Mouse (Mus musculus) left cerebral cortex, postnatal 25 days (tissue): ENCODE data around the gene Akap14. TPM values are rescaled to one million over a fixed set of nuclear protein-coding genes. Genes with fewer than 3 reads are reported as not detected.
"Not testable (repeated sequence)": the region's sequence is repeated elsewhere in the genome, so short reads cannot be mapped to it uniquely, and the experiment has no call there.

Experiments
- DNase-seq, 2 experiments: peaks; one replicate each; pipeline ENCODE4 v3.0.0; 2022; ENCODE audit warnings: low spot score in 2 of 2, mixed read lengths in 1 of 2
- intact Hi-C: fragments of 180-260 bp; cut with DNase I; formaldehyde crosslinking; loops from one replicate; pipeline ENCODE4 v1.15.1; 2025
- total RNA-seq, 2 experiments: library from RNA; stranded (reverse); gene quantifications; 2 replicates each; pipeline ENCODE4 v1.2.3; 2021

Akap14 gene
- total RNA-seq, result not detected

DNA sequence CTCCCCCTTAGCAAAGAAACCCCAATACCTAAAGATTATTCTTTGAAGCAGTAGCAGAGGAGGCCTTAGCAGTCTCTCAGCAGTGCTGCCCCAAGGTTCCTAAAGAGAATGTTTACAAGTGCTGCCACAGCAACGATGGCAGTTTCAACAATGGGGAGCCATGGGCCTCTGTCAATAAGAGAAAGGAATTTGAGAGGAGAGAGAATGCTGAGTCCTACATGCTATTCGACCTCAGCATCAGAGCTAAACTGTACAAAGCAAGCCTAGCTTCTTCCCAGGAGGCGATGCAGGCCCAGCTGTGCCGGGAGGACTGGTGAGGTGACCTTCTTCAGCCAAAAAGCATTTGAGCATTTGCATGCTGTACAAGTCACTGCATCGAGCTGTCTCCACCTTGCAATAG, at the start of gene Akap14:
Gene Akap14 (minus strand): TSS at position 101 of the 400 bp plus-strand sequence.
- intact Hi-C loops, result no loop called here
- no peak for DNase-seq

DNA sequence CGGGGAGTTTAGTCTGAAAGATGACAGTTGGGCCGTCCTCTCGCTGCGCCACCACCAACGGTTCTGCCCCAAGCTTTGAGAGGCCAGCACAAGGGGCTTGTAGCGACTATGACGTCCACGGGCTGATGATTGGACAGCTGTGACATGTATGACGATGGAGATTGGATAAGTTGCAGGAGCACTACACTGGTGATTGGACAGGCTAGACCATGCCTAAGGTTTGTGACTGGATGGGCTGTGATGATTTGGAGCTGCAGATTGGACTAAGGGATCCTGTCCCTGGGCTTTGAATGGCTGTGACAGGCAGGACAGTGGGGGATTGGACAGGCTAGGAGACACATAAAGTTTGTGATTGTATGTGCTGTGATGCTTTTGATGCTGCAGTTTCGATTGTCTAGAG, 42.3 kb upstream of the Akap14 start, which contains the start of gene Gm9:
Gene Gm9 (minus strand): TSS at position 101 of the 400 bp plus-strand sequence.
- no peak for DNase-seq
- intact Hi-C loops, result no loop called here

GRCm38 (mm10) chrX:37198676-37199075, 30.0 kb upstream of the Akap14 start:
- intact Hi-C loops, result no loop called here
- DNase-seq, result no peak

DNA sequence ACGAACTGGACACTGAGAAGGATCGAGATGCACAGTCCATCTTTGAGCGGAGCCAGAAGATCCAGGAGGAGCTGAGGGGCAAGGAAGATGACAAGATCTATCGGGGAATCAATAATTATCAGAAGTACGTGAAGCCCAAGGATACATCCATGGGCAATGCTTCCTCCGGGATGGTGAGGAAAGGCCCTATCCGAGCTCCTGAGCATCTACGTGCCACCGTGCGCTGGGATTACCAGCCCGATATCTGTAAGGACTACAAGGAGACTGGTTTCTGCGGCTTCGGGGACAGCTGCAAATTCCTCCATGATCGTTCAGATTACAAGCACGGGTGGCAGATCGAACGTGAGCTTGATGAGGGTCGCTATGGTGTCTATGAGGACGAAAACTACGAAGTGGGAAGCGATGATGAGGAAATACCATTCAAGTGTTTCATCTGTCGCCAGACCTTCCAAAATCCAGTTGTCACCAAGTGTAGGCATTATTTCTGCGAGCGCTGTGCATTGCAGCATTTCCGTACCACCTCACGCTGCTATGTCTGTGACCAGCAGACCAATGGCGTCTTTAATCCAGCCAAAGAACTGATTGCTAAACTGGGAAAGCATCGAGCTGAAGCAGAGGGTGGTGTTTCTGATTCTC, 23.2 kb upstream of the Akap14 start:
- peak; percentile 23 to 35 for DNase-seq
- intact Hi-C loops, result no loop called here

- DNase-seq, result peak; percentile 78 to 83
- intact Hi-C loops, result no loop called here
Measured at GRCm38 (mm10) chrX:37191105-37191743, 22.6 kb upstream of the Akap14 start, which contains the start of the genes Ndufa1 and Rnf113a1. Gene Ndufa1, minus strand, starts transcription at chrX:37191163. Gene Rnf113a1, plus strand, starts transcription at chrX:37191245.

DNA sequence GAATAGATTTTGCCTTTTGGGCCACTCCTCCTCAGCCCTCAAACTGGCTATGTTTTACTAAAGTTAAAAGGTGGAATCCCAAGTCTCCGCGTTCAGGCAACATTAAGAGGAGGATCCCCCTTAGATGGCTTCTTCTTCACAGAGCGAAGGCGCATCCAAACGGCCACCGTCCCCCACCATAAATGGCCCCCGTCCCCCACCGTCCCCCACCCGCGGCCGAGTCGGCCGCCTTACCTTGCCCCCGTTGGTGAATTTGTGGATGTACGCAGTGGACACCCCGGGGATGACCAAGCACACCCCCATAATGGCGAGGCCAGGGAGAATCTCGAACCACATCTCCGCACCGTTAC, 22.1 kb upstream of the Akap14 start:
- intact Hi-C loops, result no loop called here
- DNase-seq, result no peak

GRCm38 (mm10) chrX:37184401-37184800, 15.8 kb upstream of the Akap14 start:
- peak in 1 of 2 experiments; percentile 1 for DNase-seq

GRCm38 (mm10) chrX:37167085-37167484, 1.6 kb downstream of the Akap14 start:
- intact Hi-C loops, result no loop called here
- peak in 1 of 2 experiments; percentile 28 for DNase-seq

More at GRCm38 (mm10) chrX:37184401-37184800, 15.8 kb upstream of the Akap14 start:
- intact Hi-C loops, result not testable (repeated sequence)

- intact Hi-C loops, result no loop called here
- no peak for DNase-seq
Measured at GRCm38 (mm10) chrX:37163115-37163514, 5.5 kb downstream of the Akap14 start.

- no peak for DNase-seq
- intact Hi-C loops, result no loop called here
Measured at GRCm38 (mm10) chrX:37161169-37161568, 7.5 kb downstream of the Akap14 start.

GRCm38 (mm10) chrX:37157839-37158238, 10.8 kb downstream of the Akap14 start:
- intact Hi-C loops, result no loop called here
- no peak for DNase-seq

- intact Hi-C loops, result no loop called here
- no peak for DNase-seq
Measured at GRCm38 (mm10) chrX:37144954-37145353, 23.7 kb downstream of the Akap14 start.

GRCm38 (mm10) chrX:37144498-37144897, 24.1 kb downstream of the Akap14 start:
- DNase-seq, intact Hi-C loops: not testable (repeated sequence)

- intact Hi-C loops, result no loop called here
- DNase-seq, result no peak
Measured at GRCm38 (mm10) chrX:37141732-37142131, 26.9 kb downstream of the Akap14 start.

DNA sequence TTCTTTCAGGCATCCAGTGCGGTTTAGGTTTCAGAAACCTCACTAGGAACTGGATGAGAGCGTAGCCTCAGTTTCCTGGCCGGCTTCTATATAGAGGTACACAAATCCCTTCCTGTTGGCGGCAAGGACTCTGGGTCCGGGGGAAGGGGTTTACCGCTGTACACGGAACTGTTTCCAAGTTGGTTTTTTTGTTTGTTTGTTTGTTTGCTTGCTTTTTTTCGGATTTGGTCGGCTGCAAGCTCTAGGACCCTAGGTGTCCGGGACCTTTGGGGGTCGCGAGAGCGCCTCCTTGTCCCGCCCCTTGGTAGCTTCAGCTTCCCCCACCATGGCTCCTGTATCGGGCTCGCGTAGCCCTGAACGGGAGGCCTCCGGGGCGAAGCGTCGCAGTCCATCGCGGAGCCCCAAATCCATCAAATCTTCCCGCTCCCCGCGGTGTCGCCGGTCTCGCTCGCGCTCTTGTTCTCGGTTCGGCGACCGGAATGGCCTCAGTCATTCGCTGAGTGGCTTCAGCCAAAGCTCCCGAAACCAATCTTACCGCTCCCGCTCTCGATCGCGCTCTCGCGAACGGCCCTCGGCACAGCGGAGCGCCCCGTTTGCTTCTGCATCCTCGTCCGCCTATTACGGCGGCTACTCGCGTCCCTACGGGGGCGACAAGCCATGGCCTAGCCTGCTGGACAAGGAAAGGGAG, 41.8 kb downstream of the Akap14 start, which contains the start of gene Nkap:
Gene Nkap (plus strand): TSS at position 125 of the 688 bp plus-strand sequence.
- peak; percentile 71 to 78 for DNase-seq
- intact Hi-C loops, result no loop called here

DNA sequence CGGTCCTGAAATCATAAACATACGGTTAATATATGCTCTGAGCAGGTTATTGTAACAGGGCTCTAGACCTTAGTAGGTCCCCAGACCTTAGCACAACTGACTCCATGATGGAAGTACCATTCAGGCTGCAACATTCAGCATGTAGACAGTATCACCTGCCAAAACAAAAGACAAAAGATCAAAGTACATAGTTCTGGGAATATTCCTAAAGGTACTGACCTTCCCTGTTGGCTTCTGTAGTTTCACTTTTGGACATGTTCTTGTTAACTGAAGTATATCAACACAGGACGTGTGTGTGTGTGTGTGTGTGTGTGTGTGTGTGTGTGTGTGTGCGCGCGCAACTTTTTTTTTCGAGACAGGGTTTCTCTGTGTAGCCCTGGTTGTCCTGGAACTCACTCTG, 43.1 kb downstream of the Akap14 start:
- no peak for DNase-seq
- intact Hi-C loops, result no loop called here

- no peak for DNase-seq
- intact Hi-C loops, result no loop called here
Measured at GRCm38 (mm10) chrX:37120212-37120611, 48.4 kb downstream of the Akap14 start.

DNA sequence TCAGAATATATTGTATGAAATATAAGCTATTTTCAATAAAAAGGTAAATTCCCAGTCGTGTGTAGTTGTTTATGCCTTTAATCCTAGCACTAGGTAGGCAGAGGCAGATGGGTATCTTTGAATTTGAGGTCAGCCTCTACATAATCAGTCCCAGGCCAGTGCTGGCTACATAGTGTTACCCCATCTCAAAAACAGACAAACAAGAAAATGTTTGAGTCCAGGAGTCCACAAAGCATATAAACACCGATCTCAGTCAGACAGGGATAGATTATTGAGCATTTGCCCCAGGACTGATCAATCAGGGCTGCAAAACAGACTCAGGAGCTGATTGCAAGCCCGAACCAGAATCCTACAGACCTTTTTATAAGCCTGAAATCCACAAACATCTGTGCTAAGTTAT, 49.1 kb downstream of the Akap14 start:
- no peak for DNase-seq
- intact Hi-C loops, result no loop called here

GRCm38 (mm10) chrX:37117085-37117484, 51.6 kb downstream of the Akap14 start:
- intact Hi-C loops, result no loop called here
- DNase-seq, result no peak

DNA sequence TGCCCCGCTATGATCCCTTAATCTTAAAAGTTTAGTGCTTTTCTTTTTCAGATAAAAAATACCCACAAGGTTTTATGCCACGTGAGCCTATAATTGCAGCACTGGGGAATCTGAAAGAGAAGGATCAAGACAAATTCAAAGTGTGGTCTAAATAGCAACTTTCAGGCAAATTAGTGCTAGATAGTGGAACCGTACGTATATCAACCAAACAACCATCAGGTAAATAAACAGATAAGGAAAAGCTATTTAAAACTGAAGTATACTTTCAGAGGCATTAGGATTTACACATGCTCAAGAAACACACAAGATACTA, 57.8 kb downstream of the Akap14 start:
- intact Hi-C loops, result no loop called here
- DNase-seq, result no peak
